In the genomic region with DNA sequence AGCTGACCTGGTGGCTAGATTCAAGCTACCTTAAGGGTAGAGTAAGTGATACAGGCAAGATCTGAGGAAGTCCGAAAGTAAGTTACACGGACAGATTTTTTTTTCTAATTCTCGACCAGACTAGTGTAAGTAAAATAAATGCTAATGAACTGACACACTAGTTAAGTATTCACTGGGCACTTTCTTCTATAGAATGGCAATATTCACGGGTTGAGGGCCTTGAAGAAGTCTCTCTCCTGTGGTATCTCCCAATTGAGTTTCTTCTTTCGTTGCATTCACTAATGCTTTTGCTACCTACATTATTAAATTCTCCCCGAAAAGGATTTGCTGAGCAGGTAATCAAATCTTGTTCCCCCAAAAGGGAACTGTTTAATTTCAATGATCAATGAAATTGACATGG, we compare ENCODE assay signal across 8 mouse cellular contexts. TPM values are rescaled to one million over a fixed set of nuclear protein-coding genes. Genes with fewer than 3 reads are reported as not detected.
DNase-seq lines count a peak whose midpoint lies in the region; ATAC-seq and TF ChIP-seq lines count a peak whose summit lies in the region.

No protein-coding gene starts in this region.

- H3K4me1 ChIP-seq in erythroblast, embryonic 14.5 days (ENCODE audit: control insufficient read depth): peaks cover 32% of the 10 kb centered on the region
- peaks cover 4% of the 10 kb centered on the region for H3K4me1 ChIP-seq in testis, adult 2 months (ENCODE audit: control insufficient read depth, insufficient read depth, low read length)
- H3K4me1 ChIP-seq in liver, embryonic 11.5 days (replicated peaks; ENCODE audit: control insufficient read depth, insufficient read depth, low read length): peaks cover 15% of the 10 kb centered on the region

- H3K36me3 ChIP-seq in erythroblast, embryonic 14.5 days (ENCODE audit: control insufficient read depth): no peaks in the 10 kb centered on the region
- H3K36me3 ChIP-seq in testis, adult 2 months (ENCODE audit: control insufficient read depth, insufficient read depth, low read length): no peaks in the 10 kb centered on the region
- H3K36me3 ChIP-seq in liver, embryonic 11.5 days (ENCODE audit: control insufficient read depth, insufficient read depth, low read length): no peaks in the 10 kb centered on the region

- peaks cover 12% of the 10 kb centered on the region for H3K27me3 ChIP-seq in erythroblast, embryonic 14.5 days (ENCODE audit: control insufficient read depth)
- H3K27me3 ChIP-seq in testis, adult 2 months (ENCODE audit: control insufficient read depth, insufficient read depth, low read length): no peaks in the 10 kb centered on the region
- no peaks in the 10 kb centered on the region for H3K27me3 ChIP-seq in liver, embryonic 11.5 days (replicated peaks; ENCODE audit: control insufficient read depth, insufficient read depth, low read length)

- H3K4me3 ChIP-seq in erythroblast, embryonic 14.5 days (replicated peaks): peak overlapping the region; percentile 77
- peak overlapping the region; percentile 99 for H3K4me3 ChIP-seq in testis, adult 2 months (ENCODE audit: control insufficient read depth, low read depth, low read length)
- peak overlapping the region; percentile 89 for H3K4me3 ChIP-seq in liver, embryonic 11.5 days (ENCODE audit: low read depth, low read length)

- ATAC-seq in erythroblast, adult 5-6 weeks (replicated peaks; ENCODE audit: low FRiP score, poor library complexity, severe bottlenecking): no peak
- ATAC-seq in liver, embryonic 11.5 days (replicated peaks; ENCODE audit: low FRiP score): no peak

- no peak for TF ChIP-seq CTCF in testis, adult 2 months (IDR thresholded peaks at IDR 0.05; ENCODE audit: control insufficient read depth, insufficient read depth, insufficient replicate concordance, low read depth, low read length)

- no peak for DNase-seq in testis, postnatal 14 days (ENCODE audit: low spot score)
- no peak for DNase-seq in liver, embryonic 11.5 days (ENCODE audit: low spot score)
- no peak for DNase-seq in embryo, embryonic 9.5 days (ENCODE audit: extremely low spot score)
- no peak for DNase-seq in spleen, postnatal 36 days (ENCODE audit: low spot score in 2 of 2)
- DNase-seq in gastrocnemius, postnatal 25 days: no peak

- peak overlapping the region; percentile 83 for H3K9ac ChIP-seq in liver, embryonic 11.5 days (ENCODE audit: low read depth, low read length)

- TF ChIP-seq POLR2A in testis, adult 2 months (IDR thresholded peaks at IDR 0.05; ENCODE audit: control insufficient read depth, low read depth, low read length): no peak

- peak overlapping the region; percentile 76 for H3K4me2 ChIP-seq in liver, embryonic 11.5 days

- H3K9me3 ChIP-seq in erythroblast, embryonic 14.5 days (ENCODE audit: control insufficient read depth, low read length): no peaks in the 10 kb centered on the region
- H3K9me3 ChIP-seq in liver, embryonic 11.5 days (ENCODE audit: control insufficient read depth, low read length): no peaks in the 10 kb centered on the region

- WGBS in liver, embryonic 11.5 days: 14% methylated on average over 6 of the region's 6 CpGs

- no peak overlapping the region for H3K27ac ChIP-seq in testis, adult 2 months (ENCODE audit: control insufficient read depth, insufficient read depth, low read depth, low read length)
- H3K27ac ChIP-seq in liver, embryonic 11.5 days (ENCODE audit: low read depth, low read length): no peak overlapping the region

RNA-seq across cellular contexts. Expression of gene Prkci, which starts 0.7 kb away (rescaled TPM):
- polyA plus RNA-seq in erythroblast, embryonic 14.5 days (2012): 0.02 and 0.10 TPM in 2 replicates
- total RNA-seq in erythroblast, adult 5-6 weeks (2015; ENCODE audit: low replicate concordance): 5.6 and 9.2 TPM in 2 replicates
- 8.1 and 19.5 TPM in 2 replicates for total RNA-seq in erythroblast, adult 5-6 weeks (2017; ENCODE audit: low replicate concordance)
- 7.7 and 8.5 TPM in 2 replicates for polyA plus RNA-seq in testis, adult 2 months (2012; rRNA removed)
- polyA plus RNA-seq in liver, embryonic 11.5 days (2014; fragmentation: Nextera tagmentation; extraction: Ambion mirVana): 20.2 and 21.3 TPM in 2 replicates
- total RNA-seq in gastrocnemius, postnatal 25 days (2021): 1 to 10 TPM; 4.4 to 4.7 TPM

RNA-seq across cellular contexts. Expression of gene Phc3, which starts 25.6 kb away (rescaled TPM):
- 0.08 and 0.09 TPM in 2 replicates for polyA plus RNA-seq in erythroblast, embryonic 14.5 days (2012)
- 8.4 and 11.5 TPM in 2 replicates for total RNA-seq in erythroblast, adult 5-6 weeks (2015; ENCODE audit: low replicate concordance)
- 12.8 and 16.5 TPM in 2 replicates for total RNA-seq in erythroblast, adult 5-6 weeks (2017; ENCODE audit: low replicate concordance)
- polyA plus RNA-seq in testis, adult 2 months (2012; rRNA removed): 11.3 and 11.4 TPM in 2 replicates
- 4.3 and 5.6 TPM in 2 replicates for polyA plus RNA-seq in liver, embryonic 11.5 days (2014; fragmentation: Nextera tagmentation; extraction: Ambion mirVana)
- total RNA-seq in gastrocnemius, postnatal 25 days (2021): 10 to 100 TPM; 10.6 to 11.0 TPM
